Mouse (Mus musculus) C3H10T1/2 (cell line): ENCODE data around the gene Clec2g. TPM values are rescaled to one million over a fixed set of nuclear protein-coding genes. Genes with fewer than 3 reads are reported as not detected.

Experiments
- polyA plus RNA-seq, 2 experiments: library from polyadenylated mRNA; unstranded; fragments of >200 nt; fragmentation: generic; extraction: Trizol; gene quantifications; one replicate each; pipeline ENCODE4 v1.2.1; 2012; ENCODE audit warnings: missing spikeins in 2 of 2

Clec2g gene
- not detected for polyA plus RNA-seq

DNA sequence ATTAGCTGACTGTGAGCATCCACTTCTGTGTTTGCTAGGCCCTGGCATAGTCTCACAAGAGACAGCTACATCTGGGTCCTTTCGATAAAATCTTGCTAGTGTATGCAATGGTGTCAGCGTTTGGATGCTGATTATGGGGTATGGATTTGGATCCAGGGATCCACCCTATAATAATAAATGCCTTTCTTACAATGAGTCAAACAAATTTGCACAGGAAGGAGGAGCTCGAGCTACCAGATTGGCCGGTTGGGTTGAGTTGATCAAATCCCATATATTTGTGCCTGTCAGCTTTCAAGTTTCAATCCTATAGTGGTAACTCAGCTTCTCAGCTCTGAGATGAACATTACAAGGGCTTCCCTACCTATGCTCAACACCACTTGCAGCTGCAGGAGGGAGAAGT, at the start of gene Clec2g:
Gene Clec2g (plus strand): TSS at position 301 of the 400 bp plus-strand sequence.

DNA sequence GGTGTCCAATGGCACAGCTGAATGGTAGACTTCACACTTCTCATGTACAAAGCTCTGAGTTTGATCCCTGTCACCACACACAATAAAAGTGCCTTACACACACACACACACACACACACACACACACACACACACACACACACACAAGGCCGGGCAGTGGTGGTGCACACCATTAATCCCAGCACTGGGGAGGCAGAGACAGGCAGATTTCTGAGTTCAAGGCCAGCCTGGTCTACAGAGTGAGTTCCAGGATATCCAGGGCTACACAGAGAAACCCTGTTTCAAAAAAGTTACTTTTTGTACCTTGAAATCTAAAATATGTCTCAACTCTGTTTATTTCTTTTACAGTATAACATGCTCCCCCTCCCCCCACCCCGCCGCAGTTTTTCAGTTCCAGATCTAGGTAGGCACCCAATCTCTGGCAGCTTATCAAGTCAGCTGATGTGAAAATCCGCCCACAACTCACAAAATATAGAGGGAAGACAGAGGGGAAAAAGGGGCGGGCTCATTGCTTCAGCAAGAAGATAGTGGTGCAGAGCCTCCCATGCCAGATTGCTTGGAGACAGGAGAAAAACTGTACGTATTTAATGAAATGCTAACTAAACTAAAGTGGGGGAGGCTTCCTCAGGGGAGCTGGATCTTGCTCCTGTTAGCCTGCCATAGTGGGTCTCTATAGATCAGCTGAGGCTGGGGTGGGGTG, 46.9 kb upstream of the Clec2g start, which contains the start of gene Clec2i:
Gene Clec2i (plus strand): TSS at position 498 of the 700 bp plus-strand sequence.

DNA sequence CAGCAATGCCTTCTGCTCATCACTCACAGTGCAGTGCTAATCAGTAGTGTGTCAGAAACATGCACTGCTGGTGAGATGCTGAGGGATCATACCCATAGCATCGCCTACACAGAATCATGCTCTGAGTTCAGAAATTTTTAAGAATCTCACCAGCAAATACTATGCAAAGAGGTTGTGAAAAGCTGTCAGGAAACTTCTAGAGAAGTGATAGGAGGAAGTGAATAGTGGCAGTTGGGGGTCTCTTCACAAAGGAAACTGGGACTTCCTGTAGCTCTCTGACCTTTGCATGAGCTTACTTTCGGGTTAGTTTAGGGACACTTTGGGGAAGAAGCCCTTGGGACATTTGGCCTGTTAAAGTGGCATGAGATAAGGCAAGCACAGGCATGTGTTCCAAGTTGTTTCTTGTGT, 43.2 kb upstream of the Clec2g start, which contains the start of gene BC035044:
Gene BC035044 (minus strand): TSS at position 179 of the 408 bp plus-strand sequence.

Other genes with a start within 250 kb of the Clec2g start
- not detected for gene Klrb1, start 211.3 kb upstream of the Clec2g start, polyA plus RNA-seq
- not detected for gene Klrb1c, start 145.2 kb upstream of the Clec2g start, polyA plus RNA-seq
- gene Gm44511, start 108.1 kb upstream of the Clec2g start, polyA plus RNA-seq = not detected
- gene Klrb1b, start 108.0 kb upstream of the Clec2g start, polyA plus RNA-seq = not detected
- gene Clec2i, start 46.8 kb upstream of the Clec2g start, polyA plus RNA-seq = not detected
- under 1 TPM in 1 of 2 experiments, not detected in 1; 0.04 TPM for gene BC035044, start 43.3 kb upstream of the Clec2g start, polyA plus RNA-seq
- not detected for gene Klrb1f, start 111.5 kb downstream of the Clec2g start, polyA plus RNA-seq
- gene Clec2e, start 166.5 kb downstream of the Clec2g start, polyA plus RNA-seq = under 1 TPM in 1 of 2 experiments, not detected in 1; 0.02 TPM
- 10 to 100 TPM in 1 of 2 experiments, 1 to 10 TPM in 1; 3.4 to 75.5 TPM for gene Clec2d, start 246.2 kb downstream of the Clec2g start, polyA plus RNA-seq